Mouse (Mus musculus): ENCODE measurements around the gene Fam213a.

GRCm38 (mm10) chr14:40955596-40956251 is 57.9 kb downstream of the Fam213a start:
- TF ChIP-seq CTCF (IDR thresholded peaks at IDR 0.05; ENCODE audit: low read depth) = no peak
- TF ChIP-seq EP300 (IDR thresholded peaks at IDR 0.05; ENCODE audit: low read depth) = no peak
